Mouse (Mus musculus) MEL (cell line): ENCODE results near the gene Cwc27. TPM values are rescaled to one million over a fixed set of nuclear protein-coding genes. Genes with fewer than 3 reads are reported as not detected.

Experiments
- DNase-seq: peaks from one replicate; pipeline ENCODE4 v3.0.0; 2011; ENCODE audit warnings: low read depth, low spot score
- H3K27ac ChIP-seq: 2 replicates; pipeline ENCODE4 v1.5.1; 2012; ENCODE audit warnings: low read depth, mild to moderate bottlenecking, control low read depth, low read length, moderate library complexity; ENCODE audit not compliant: control insufficient read depth
- H3K27me3 ChIP-seq, 2 experiments: fragments of 150-350 bp in 1 of 2; sonication (generic) in 1 of 2; 2 replicates each; pipeline ENCODE4 v1.6.1; 2012; ENCODE audit warnings: low read length in 2 of 2, mild to moderate bottlenecking in 2 of 2, improper control_type of control experiment in 1 of 2, moderate library complexity in 1 of 2; ENCODE audit not compliant: insufficient read depth in 2 of 2, control insufficient read depth in 1 of 2
- H3K36me3 ChIP-seq, 2 experiments: 2 replicates each; pipeline ENCODE4 v1.6.1; 2012 to 2014; ENCODE audit warnings: low read length in 2 of 2, improper control_type of control experiment in 1 of 2, inconsistent platforms in 1 of 2, mild to moderate bottlenecking in 1 of 2; ENCODE audit not compliant: insufficient read depth in 2 of 2, control insufficient read depth in 1 of 2
- H3K4me1 ChIP-seq, 2 experiments: fragments of 150-350 bp in 1 of 2; sonication (generic) in 1 of 2; 2 replicates each; pipeline ENCODE4 v1.6.1; 2012; ENCODE audit warnings: low read length in 2 of 2, improper control_type of control experiment in 1 of 2, mild to moderate bottlenecking in 1 of 2; ENCODE audit not compliant: insufficient read depth in 2 of 2, control insufficient read depth in 1 of 2
- H3K4me3 ChIP-seq, 2 experiments: fragments of 150-350 bp in 1 of 2; sonication (generic) in 1 of 2; 2 replicates each; pipeline ENCODE4 v1.5.1; 2012; ENCODE audit warnings: low read depth in 2 of 2, low read length in 2 of 2, mild to moderate bottlenecking in 2 of 2, moderate library complexity in 2 of 2, control low read depth in 1 of 2, improper control_type of control experiment in 1 of 2; ENCODE audit not compliant: control insufficient read depth in 1 of 2, insufficient read depth in 1 of 2
- H3K79me2 ChIP-seq: 2 replicates; pipeline ENCODE4 v1.6.1; 2012; ENCODE audit warnings: mild to moderate bottlenecking, low read length, moderate library complexity; ENCODE audit not compliant: control insufficient read depth, poor library complexity, insufficient read depth
- H3K9ac ChIP-seq: 2 replicates; pipeline ENCODE4 v1.6.1; 2012; ENCODE audit warnings: low read depth, mild to moderate bottlenecking, control low read depth, low read length, moderate library complexity; ENCODE audit not compliant: control insufficient read depth, poor library complexity, severe bottlenecking
- H3K9me3 ChIP-seq: fragments of 150-350 bp; sonication (generic); replicated peaks from 2 replicates; pipeline ENCODE4 v1.6.1; 2012; ENCODE audit warnings: mild to moderate bottlenecking, low read length, improper control_type of control experiment, moderate library complexity; ENCODE audit not compliant: insufficient read depth
- BHLHE40 ChIP-seq: IDR thresholded peaks from 2 replicates; pipeline ENCODE4 v1.6.1; 2012; ENCODE audit warnings: low read depth, mild to moderate bottlenecking, inconsistent platforms, low read length, improper control_type of control experiment, borderline replicate concordance
- CHD1 ChIP-seq: IDR thresholded peaks from 2 replicates; pipeline ENCODE4 v1.6.1; 2012; ENCODE audit warnings: low read depth, mild to moderate bottlenecking, inconsistent platforms, low read length, improper control_type of control experiment
- CTCF ChIP-seq, 3 experiments: IDR thresholded peaks in 2 of 3; conservative IDR thresholded peaks in 1 of 3; 2 replicates each; pipeline ENCODE4 v1.5.1; 2011 to 2012; ENCODE audit warnings: low read length in 3 of 3, low read depth in 2 of 3, mild to moderate bottlenecking in 2 of 3, improper control_type of control experiment in 1 of 3, inconsistent platforms in 1 of 3, mixed read lengths in 1 of 3, moderate library complexity in 1 of 3; ENCODE audit not compliant: control insufficient read depth in 1 of 3, insufficient read depth in 1 of 3, poor library complexity in 1 of 3, severe bottlenecking in 1 of 3
- GABPA ChIP-seq: IDR thresholded peaks from 2 replicates; pipeline ENCODE4 v1.6.1; 2012; ENCODE audit warnings: low read depth, mild to moderate bottlenecking, inconsistent platforms, low read length, improper control_type of control experiment, moderate library complexity
- MAFK ChIP-seq: IDR thresholded peaks from 2 replicates; pipeline ENCODE4 v1.6.1; 2011; ENCODE audit warnings: low read depth, mild to moderate bottlenecking, low read length, improper control_type of control experiment, borderline replicate concordance
- MYC ChIP-seq: IDR thresholded peaks from 2 replicates; pipeline ENCODE4 v1.6.1; 2011; ENCODE audit warnings: low read depth, mild to moderate bottlenecking, low read length, improper control_type of control experiment, moderate library complexity
- NELFE ChIP-seq: IDR thresholded peaks from 2 replicates; pipeline ENCODE4 v1.6.1; 2011; ENCODE audit warnings: low read depth, low read length, improper control_type of control experiment
- NRF1 ChIP-seq: IDR thresholded peaks from 2 replicates; pipeline ENCODE4 v1.6.1; 2014; ENCODE audit warnings: low read depth, mild to moderate bottlenecking, inconsistent platforms, low read length, improper control_type of control experiment, moderate library complexity; ENCODE audit not compliant: poor library complexity, insufficient read depth, severe bottlenecking
- POLR2AphosphoS5 ChIP-seq: IDR thresholded peaks from 2 replicates; pipeline ENCODE4 v1.6.1; 2012; ENCODE audit warnings: low read depth, borderline replicate concordance, mild to moderate bottlenecking, inconsistent platforms, low read length, moderate library complexity, mixed read lengths
- RAD21 ChIP-seq: IDR thresholded peaks from 2 replicates; pipeline ENCODE4 v1.6.1; 2011; ENCODE audit warnings: mild to moderate bottlenecking, low read depth, low read length, improper control_type of control experiment
- SMC3 ChIP-seq: IDR thresholded peaks from 2 replicates; pipeline ENCODE4 v1.6.1; 2011; ENCODE audit warnings: low read depth, low read length, improper control_type of control experiment
- USF1 ChIP-seq: IDR thresholded peaks from 2 replicates; pipeline ENCODE4 v1.6.1; 2014; ENCODE audit warnings: low read depth, mild to moderate bottlenecking, inconsistent platforms, low read length, improper control_type of control experiment, moderate library complexity
- ZC3H11A ChIP-seq: IDR thresholded peaks from 2 replicates; pipeline ENCODE4 v1.6.1; 2012; ENCODE audit warnings: low read depth, mild to moderate bottlenecking, inconsistent platforms, low read length, improper control_type of control experiment
- ZKSCAN1 ChIP-seq: IDR thresholded peaks from 2 replicates; pipeline ENCODE4 v1.6.1; 2012; ENCODE audit warnings: low read depth, mild to moderate bottlenecking, inconsistent platforms, low read length, improper control_type of control experiment, moderate library complexity
- polyA plus RNA-seq, 2 experiments: library from polyadenylated mRNA; stranded (reverse) in 1 of 2; unstranded in 1 of 2; fragments of >175 nt in 1 of 2; fragments of >200 nt in 1 of 2; gene quantifications; 2 replicates each; pipeline versions ENCODE4 v1.2.1 to v1.2.4; 2012; ENCODE audit warnings: low replicate concordance in 2 of 2, low read depth in 1 of 2; ENCODE audit not compliant: insufficient read length in 2 of 2, insufficient read depth in 1 of 2, missing spikeins in 1 of 2
- total RNA-seq: library from RNA; depleted of rRNA; stranded (reverse); fragments of 300-350 nt; gene quantifications from 2 replicates; pipeline ENCODE4 v1.2.3, GENCODE M21; 2012

Cwc27 gene
- total and polyA plus RNA-seq, 3 experiments: 18.3 to 22.0 TPM; not detected in 1

DNA sequence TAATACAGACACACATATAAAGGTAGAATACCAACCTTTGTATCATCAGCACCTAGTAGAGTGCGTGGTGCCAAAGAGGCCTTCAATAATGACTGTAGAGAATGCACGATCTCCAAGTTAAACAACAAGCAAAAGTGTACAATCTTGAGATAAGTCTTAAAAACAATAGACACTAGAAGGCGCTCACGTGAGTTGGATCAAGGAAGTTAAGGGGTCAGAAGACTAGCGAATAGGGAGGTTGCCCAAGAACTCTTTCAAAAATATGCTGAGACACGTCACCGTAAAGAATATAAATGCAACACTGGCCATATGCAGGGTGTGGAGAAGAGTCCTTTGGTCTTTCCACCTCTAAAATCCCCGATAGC lies 690 bp downstream of the Cwc27 start:
- Histone ChIP-seq H3K79me2 (peaks cover 14% of the 10 kb centered on the region), H3K9me3 (no peaks in the 10 kb centered on the region), H3K4me3 (peak overlapping the region; percentile 83 to 96), H3K27me3 (no peaks in the 10 kb centered on the region), H3K27ac (peak overlapping the region; percentile 91), H3K4me1 (peaks cover 5 to 6% of the 10 kb centered on the region in 2 experiments; a peak in 2 of 4 replicates), H3K36me3 (peaks cover 0 to 17% of the 10 kb centered on the region in 2 experiments; a peak in 2 of 4 replicates), H3K9ac (peak overlapping the region; percentile 96)
- TF ChIP-seq USF1 (peak; percentile 63), BHLHE40 (peak; percentile 89), CTCF (IDR thresholded peaks at IDR 0.05 in 2 of 3, conservative IDR thresholded peaks at IDR 0.05 in 1 of 3; ENCODE audit: control insufficient read depth in 1 of 3, insufficient read depth in 1 of 3, low read depth in 2 of 3, low read length in 3 of 3, poor library complexity in 1 of 3, severe bottlenecking in 1 of 3) (peak in 1 of 3 experiments; percentile 40; a peak in 2 of 6 replicates), MYC (no peak)
- DNase-seq: no peak

GRCm38 (mm10) chr13:104805681-104806080 lies 11.3 kb downstream of the Cwc27 start:
- peak; percentile 69 for DNase-seq
- Histone ChIP-seq H3K27ac (no peak overlapping the region), H3K4me3 (no peak overlapping the region), H3K79me2 (no peaks in the 10 kb centered on the region), H3K9ac (no peak overlapping the region), H3K27me3 (no peaks in the 10 kb centered on the region), H3K9me3 (no peaks in the 10 kb centered on the region), H3K36me3 (peaks cover 0 to 5% of the 10 kb centered on the region in 2 experiments; a peak in 2 of 4 replicates), H3K4me1 (no peaks in the 10 kb centered on the region)
- no peak for TF ChIP-seq CHD1
- no peak for TF ChIP-seq POLR2AphosphoS5
- TF ChIP-seq CTCF (IDR thresholded peaks at IDR 0.05 in 2 of 3, conservative IDR thresholded peaks at IDR 0.05 in 1 of 3; ENCODE audit: control insufficient read depth in 1 of 3, insufficient read depth in 1 of 3, low read depth in 2 of 3, low read length in 3 of 3, poor library complexity in 1 of 3, severe bottlenecking in 1 of 3): peak in 2 of 3 experiments; percentile 41 to 78; a peak in 4 of 6 replicates
- TF ChIP-seq ZC3H11A: peak; percentile 66
- TF ChIP-seq MYC: no peak
- no peak for TF ChIP-seq NRF1
- TF ChIP-seq MAFK: no peak
- TF ChIP-seq RAD21: peak; percentile 76
- no peak for TF ChIP-seq GABPA
- no peak for TF ChIP-seq NELFE
- peak; percentile 89 for TF ChIP-seq SMC3
- no peak for TF ChIP-seq ZKSCAN1
